Mouse (Mus musculus): ENCODE data around the gene Kalrn. TPM values are rescaled to one million over a fixed set of nuclear protein-coding genes. Genes with fewer than 3 reads are reported as not detected.
A peak's percentile ranks its signal among the peaks of the same experiment; 100 is the strongest.

The Kalrn gene
- polyA plus RNA-seq, 1 experiment from 2014 or later: 14.0 TPM

- ATAC-seq (ENCODE audit: low FRiP score, low read depth): 0 out of 2 replicates have a peak, but pooled peaks have one; percentile 24
- 74% methylated on average over 15 of the region's 15 CpGs for WGBS
Measured at GRCm38 (mm10) chr16:34372103-34372741, 201.1 kb downstream of the Kalrn start.

GRCm38 (mm10) chr16:34359206-34359605, 214.1 kb downstream of the Kalrn start:
- no peak overlapping the region for H3K9ac ChIP-seq
- no peaks in the 10 kb centered on the region for H3K9me3 ChIP-seq
- WGBS: 78% methylated on average over 4 of the region's 4 CpGs
- no peak overlapping the region for H3K4me2 ChIP-seq (replicated peaks)
- no peak overlapping the region for H3K4me3 ChIP-seq
- no peaks in the 10 kb centered on the region for H3K4me1 ChIP-seq
- H3K27ac ChIP-seq: no peak overlapping the region
- no peak for ATAC-seq (ENCODE audit: low FRiP score, low read depth)
- H3K27me3 ChIP-seq: no peaks in the 10 kb centered on the region
- H3K36me3 ChIP-seq: peaks cover 10% of the 10 kb centered on the region; the same call in 1 of the 2 replicates

More at GRCm38 (mm10) chr16:34372103-34372741, 201.1 kb downstream of the Kalrn start:
- H3K4me1 ChIP-seq: peaks cover 16% of the 10 kb centered on the region
- H3K4me2 ChIP-seq (replicated peaks): no peak overlapping the region
- no peak overlapping the region for H3K4me3 ChIP-seq
- no peaks in the 10 kb centered on the region for H3K9me3 ChIP-seq
- H3K36me3 ChIP-seq: no peaks in the 10 kb centered on the region
- no peak overlapping the region for H3K27ac ChIP-seq
- H3K9ac ChIP-seq: no peak overlapping the region
- H3K27me3 ChIP-seq: no peaks in the 10 kb centered on the region

GRCm38 (mm10) chr16:34355547-34355946, 217.8 kb downstream of the Kalrn start:
- H3K4me3 ChIP-seq: no peak overlapping the region
- H3K36me3 ChIP-seq: peaks cover 8% of the 10 kb centered on the region; the same call in 1 of the 2 replicates
- no peak overlapping the region for H3K4me2 ChIP-seq (replicated peaks)
- H3K9me3 ChIP-seq: no peaks in the 10 kb centered on the region
- H3K27me3 ChIP-seq: no peaks in the 10 kb centered on the region
- no peak for ATAC-seq (ENCODE audit: low FRiP score, low read depth)
- H3K9ac ChIP-seq: no peak overlapping the region
- no peak overlapping the region for H3K27ac ChIP-seq
- no peaks in the 10 kb centered on the region for H3K4me1 ChIP-seq
- 86% methylated on average over 3 of the region's 3 CpGs for WGBS

GRCm38 (mm10) chr16:34354042-34354441, 219.3 kb downstream of the Kalrn start:
- no peaks in the 10 kb centered on the region for H3K27me3 ChIP-seq
- WGBS: 71% methylated on average over 3 of the region's 3 CpGs
- no peak overlapping the region for H3K27ac ChIP-seq
- H3K36me3 ChIP-seq: peaks cover 7% of the 10 kb centered on the region; the same call in 1 of the 2 replicates
- no peak overlapping the region for H3K4me3 ChIP-seq
- ATAC-seq (ENCODE audit: low FRiP score, low read depth): no peak
- H3K9me3 ChIP-seq: no peaks in the 10 kb centered on the region
- no peak overlapping the region for H3K9ac ChIP-seq
- no peak overlapping the region for H3K4me2 ChIP-seq (replicated peaks)
- H3K4me1 ChIP-seq: no peaks in the 10 kb centered on the region

- Histone ChIP-seq H3K36me3 (peaks cover 7% of the 10 kb centered on the region; the same call in 1 of the 2 replicates), H3K4me3 (no peak overlapping the region), H3K27ac (no peak overlapping the region), H3K27me3 (no peaks in the 10 kb centered on the region), H3K4me2 (replicated peaks) (no peak overlapping the region), H3K4me1 (no peaks in the 10 kb centered on the region), H3K9me3 (no peaks in the 10 kb centered on the region), H3K9ac (no peak overlapping the region)
- ATAC-seq (ENCODE audit: low FRiP score, low read depth): no peak
- WGBS: 28% methylated on average over 6 of the region's 6 CpGs
Measured at GRCm38 (mm10) chr16:34352747-34353146, 220.6 kb downstream of the Kalrn start.

GRCm38 (mm10) chr16:34351575-34352150, 221.7 kb downstream of the Kalrn start:
- no peak overlapping the region for H3K9ac ChIP-seq
- 0 out of 2 replicates have a peak, but pooled peaks cover under 1% of the 10 kb centered on the region for H3K36me3 ChIP-seq
- H3K4me2 ChIP-seq (replicated peaks): no peak overlapping the region
- no peaks in the 10 kb centered on the region for H3K9me3 ChIP-seq
- no peak overlapping the region for H3K4me3 ChIP-seq
- H3K4me1 ChIP-seq: no peaks in the 10 kb centered on the region
- ATAC-seq (ENCODE audit: low FRiP score, low read depth): no peak
- WGBS: 82% methylated on average over 7 of the region's 7 CpGs
- H3K27me3 ChIP-seq: no peaks in the 10 kb centered on the region
- no peak overlapping the region for H3K27ac ChIP-seq

- 55% methylated on average over 10 of the region's 10 CpGs for WGBS
- H3K27ac ChIP-seq: no peak overlapping the region
- no peak overlapping the region for H3K4me2 ChIP-seq (replicated peaks)
- no peaks in the 10 kb centered on the region for H3K27me3 ChIP-seq
- 0 out of 2 replicates have a peak, but pooled peaks cover 3% of the 10 kb centered on the region for H3K36me3 ChIP-seq
- ATAC-seq (ENCODE audit: low FRiP score, low read depth): no peak
- no peak overlapping the region for H3K4me3 ChIP-seq
- no peaks in the 10 kb centered on the region for H3K9me3 ChIP-seq
- no peak overlapping the region for H3K9ac ChIP-seq
- H3K4me1 ChIP-seq: 0 out of 2 replicates have a peak, but pooled peaks cover 2% of the 10 kb centered on the region
Measured at GRCm38 (mm10) chr16:34347574-34347973, 225.8 kb downstream of the Kalrn start.

GRCm38 (mm10) chr16:34344895-34345876, 228.1 kb downstream of the Kalrn start:
- H3K4me2 ChIP-seq (replicated peaks): no peak overlapping the region
- H3K4me3 ChIP-seq: no peak overlapping the region
- H3K36me3 ChIP-seq: 0 out of 2 replicates have a peak, but pooled peaks cover 3% of the 10 kb centered on the region
- no peaks in the 10 kb centered on the region for H3K9me3 ChIP-seq
- no peak for ATAC-seq (ENCODE audit: low FRiP score, low read depth)
- no peak overlapping the region for H3K9ac ChIP-seq
- 92% methylated on average over 8 of the region's 8 CpGs for whole genome bisulfite sequencing
- H3K27me3 ChIP-seq: no peaks in the 10 kb centered on the region
- H3K4me1 ChIP-seq: 0 out of 2 replicates have a peak, but pooled peaks cover 8% of the 10 kb centered on the region
- H3K27ac ChIP-seq: no peak overlapping the region

- H3K9ac ChIP-seq: no peak overlapping the region
- H3K9me3 ChIP-seq: no peaks in the 10 kb centered on the region
- H3K27me3 ChIP-seq: no peaks in the 10 kb centered on the region
- ATAC-seq (ENCODE audit: low FRiP score, low read depth): no peak
- no peak overlapping the region for H3K4me3 ChIP-seq
- no peak overlapping the region for H3K27ac ChIP-seq
- H3K4me2 ChIP-seq (replicated peaks): no peak overlapping the region
- 62% methylated on average over 1 of the region's 1 CpGs for WGBS
- 0 out of 2 replicates have a peak, but pooled peaks cover 3% of the 10 kb centered on the region for H3K36me3 ChIP-seq
- H3K4me1 ChIP-seq: 0 out of 2 replicates have a peak, but pooled peaks cover 8% of the 10 kb centered on the region
Measured at GRCm38 (mm10) chr16:34343968-34344367, 229.4 kb downstream of the Kalrn start.

- ATAC-seq (ENCODE audit: low FRiP score, low read depth): no peak
- H3K4me1 ChIP-seq: peaks cover 12% of the 10 kb centered on the region; the same call in 1 of the 2 replicates
- no peak overlapping the region for H3K27ac ChIP-seq
- no peaks in the 10 kb centered on the region for H3K27me3 ChIP-seq
- H3K9me3 ChIP-seq: no peaks in the 10 kb centered on the region
- H3K9ac ChIP-seq: no peak overlapping the region
- WGBS: 87% methylated on average over 4 of the region's 4 CpGs
- H3K36me3 ChIP-seq: 0 out of 2 replicates have a peak, but pooled peaks cover 3% of the 10 kb centered on the region
- H3K4me2 ChIP-seq (replicated peaks): no peak overlapping the region
- H3K4me3 ChIP-seq: no peak overlapping the region
Measured at GRCm38 (mm10) chr16:34343161-34343560, 230.2 kb downstream of the Kalrn start.

GRCm38 (mm10) chr16:34342369-34343160, 230.8 kb downstream of the Kalrn start:
- Histone ChIP-seq H3K4me2 (replicated peaks) (no peak overlapping the region), H3K27ac (no peak overlapping the region), H3K27me3 (no peaks in the 10 kb centered on the region), H3K4me1 (peaks cover 18% of the 10 kb centered on the region), H3K9me3 (no peaks in the 10 kb centered on the region), H3K9ac (no peak overlapping the region), H3K36me3 (0 out of 2 replicates have a peak, but pooled peaks cover 3% of the 10 kb centered on the region), H3K4me3 (no peak overlapping the region)
- 62% methylated on average over 7 of the region's 7 CpGs for WGBS
- ATAC-seq (ENCODE audit: low FRiP score, low read depth): no peak
